Mouse (Mus musculus) ES-E14 (cell line): ENCODE results near the gene Sult6b2.

ENCODE experiments used
- HCFC1 ChIP-seq: IDR thresholded peaks from 2 replicates; pipeline ENCODE4 v1.6.1; 2012; ENCODE audit warnings: low read length, inconsistent platforms, borderline replicate concordance; ENCODE audit not compliant: insufficient read depth
- ZC3H11A ChIP-seq: IDR thresholded peaks from 2 replicates; pipeline ENCODE4 v1.6.1; 2012; ENCODE audit warnings: low read depth, mild to moderate bottlenecking, inconsistent platforms, low read length, borderline replicate concordance

- TF ChIP-seq HCFC1 (no peak), ZC3H11A (no peak)
Measured at GRCm38 (mm10) chr6:142757976-142758375, 46.3 kb downstream of the Sult6b2 start.
